Mouse (Mus musculus): ENCODE data around the gene Eya2.

GRCm38 (mm10) chr2:165687516-165687915, 92.7 kb downstream of the Eya2 start:
- TF ChIP-seq GATA1 (IDR thresholded peaks at IDR 0.05; ENCODE audit: borderline replicate concordance, low read length), result no peak
- no peak for TF ChIP-seq POLR2AphosphoS5 (IDR thresholded peaks at IDR 0.05; ENCODE audit: insufficient replicate concordance, low read depth, low read length)
- TF ChIP-seq CTCF (IDR thresholded peaks at IDR 0.05; ENCODE audit: low read depth, low read length), result no peak
- TF ChIP-seq GATA2 (IDR thresholded peaks at IDR 0.05; ENCODE audit: borderline replicate concordance, low read depth, low read length), result no peak

Measured in G1E (cell line).